Mouse (Mus musculus): ENCODE results near the gene Gm10057. TPM values are rescaled to one million over a fixed set of nuclear protein-coding genes. Genes with fewer than 3 reads are reported as not detected.
"Not testable (repeated sequence)": the region's sequence is repeated elsewhere in the genome, so short reads cannot be mapped to it uniquely, and the experiment has no call there.

Gm10057 gene
- polyA plus RNA-seq (2015; fragmentation: Nextera tagmentation; extraction: Ambion mirVana) = not detected in 2 replicates

DNA sequence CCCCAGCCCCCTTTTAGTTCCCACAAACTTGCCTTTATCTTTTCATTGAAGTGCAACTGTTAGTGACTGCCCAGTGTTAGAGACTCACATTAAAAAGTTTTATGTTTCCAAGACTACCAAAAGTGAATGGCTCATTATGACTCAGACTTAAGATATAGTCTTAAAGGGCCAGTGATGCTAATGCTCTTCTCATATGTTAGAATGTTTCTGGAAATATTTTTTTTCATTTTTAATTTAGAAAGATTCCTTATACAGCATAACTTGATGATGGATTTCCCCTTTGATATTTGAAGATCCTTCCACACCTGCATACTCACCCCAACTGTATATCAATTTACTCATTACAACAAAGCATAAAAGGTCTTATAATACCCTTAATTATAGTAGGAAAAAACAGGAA is at the start of gene Gm10057:
TSS of gene Gm10057 (minus strand) at position 101 of the 400 bp plus-strand sequence.
- not testable (repeated sequence) for ATAC-seq; H3K9me3 ChIP-seq (ENCODE audit: low read length); H3K4me1 ChIP-seq (ENCODE audit: insufficient read depth, low read depth, low read length); H3K27ac ChIP-seq (ENCODE audit: low read length); H3K4me3 ChIP-seq (ENCODE audit: low read depth, low read length); DNase-seq (ENCODE audit: low spot score); H3K36me3 ChIP-seq (ENCODE audit: insufficient read depth, low read length); H3K27me3 ChIP-seq (replicated peaks; ENCODE audit: insufficient read depth, low read length); H3K4me2 ChIP-seq (replicated peaks; ENCODE audit: low read depth, low read length); H3K9ac ChIP-seq (replicated peaks; ENCODE audit: low read depth)

- not testable (repeated sequence) for H3K27ac ChIP-seq (ENCODE audit: low read length)
These were observed 21.1 kb downstream of the Gm10057 start, which contains the start of gene 4921511M17Rik for GRCm38 (mm10) chrX:154033727-154034126. Gene 4921511M17Rik, minus strand, starts transcription at chrX:154033827.

GRCm38 (mm10) chrX:154012540-154012939 is 42.3 kb downstream of the Gm10057 start, which contains the start of gene Samt1:
Gene Samt1, minus strand, starts transcription at chrX:154012640.
- H3K4me3 ChIP-seq (ENCODE audit: low read depth, low read length); H3K9me3 ChIP-seq (ENCODE audit: low read length); DNase-seq (ENCODE audit: low spot score); H3K4me2 ChIP-seq (replicated peaks; ENCODE audit: low read depth, low read length); H3K4me1 ChIP-seq (ENCODE audit: insufficient read depth, low read depth, low read length); H3K9ac ChIP-seq (replicated peaks; ENCODE audit: low read depth); H3K27me3 ChIP-seq (replicated peaks; ENCODE audit: insufficient read depth, low read length); H3K27ac ChIP-seq (ENCODE audit: low read length); ATAC-seq; H3K36me3 ChIP-seq (ENCODE audit: insufficient read depth, low read length): not testable (repeated sequence)

More at GRCm38 (mm10) chrX:154033727-154034126, 21.1 kb downstream of the Gm10057 start, which contains the start of gene 4921511M17Rik:
- H3K27me3 ChIP-seq (replicated peaks; ENCODE audit: insufficient read depth, low read length); H3K4me2 ChIP-seq (replicated peaks; ENCODE audit: low read depth, low read length); H3K4me1 ChIP-seq (ENCODE audit: insufficient read depth, low read depth, low read length); H3K36me3 ChIP-seq (ENCODE audit: insufficient read depth, low read length); H3K9ac ChIP-seq (replicated peaks; ENCODE audit: low read depth); H3K9me3 ChIP-seq (ENCODE audit: low read length); ATAC-seq; H3K4me3 ChIP-seq (ENCODE audit: low read depth, low read length); DNase-seq (ENCODE audit: low spot score): not testable (repeated sequence)

Other genes starting within 250 kb of the Gm10057 start
- gene Spin2c, start 222.8 kb downstream of the Gm10057 start, polyA plus RNA-seq (2015; fragmentation: Nextera tagmentation; extraction: Ambion mirVana) = 4.9 and 5.3 TPM in 2 replicates
- not detected in 2 replicates for gene Samt1, start 42.4 kb downstream of the Gm10057 start, polyA plus RNA-seq (2015; fragmentation: Nextera tagmentation; extraction: Ambion mirVana)
- not detected in 2 replicates for gene 4921511M17Rik, start 21.2 kb downstream of the Gm10057 start, polyA plus RNA-seq (2015; fragmentation: Nextera tagmentation; extraction: Ambion mirVana)
- not detected in 2 replicates for gene Gm15140, start 65.6 kb upstream of the Gm10057 start, polyA plus RNA-seq (2015; fragmentation: Nextera tagmentation; extraction: Ambion mirVana)

All from lung, postnatal 0 days (tissue).